Mouse (Mus musculus) megakaryocyte, embryonic 14.5 days (primary cell): ENCODE data around the gene Mrpl43.

Source experiments
- FLI1 ChIP-seq: IDR thresholded peaks from 2 replicates; pipeline ENCODE4 v1.6.1; 2012; ENCODE audit warnings: low read length, inconsistent platforms, mixed read lengths
- GATA1 ChIP-seq: IDR thresholded peaks from 3 replicates; pipeline ENCODE4 v1.6.1; 2012; ENCODE audit warnings: mixed read lengths, low read length, inconsistent platforms, borderline replicate concordance

DNA sequence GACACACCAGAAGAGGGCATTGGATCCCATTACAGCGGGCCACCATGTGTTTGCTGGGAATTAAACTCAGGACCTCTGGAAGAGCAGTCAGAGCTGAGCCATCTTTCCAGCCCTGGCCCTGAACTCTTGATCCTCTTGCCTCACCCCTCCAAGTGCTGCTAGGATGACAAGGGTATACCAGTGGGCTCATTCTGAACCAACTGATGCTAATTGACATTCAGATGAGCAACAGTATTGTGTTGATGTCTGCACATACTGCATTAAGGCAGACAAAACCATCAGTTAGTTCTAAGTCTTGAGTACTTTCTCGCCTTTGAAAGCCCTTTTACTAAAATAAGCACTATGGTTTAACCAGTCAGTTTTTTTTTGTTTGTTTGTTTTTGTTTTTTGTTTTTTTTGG lies 46.6 kb downstream of the Mrpl43 start:
- TF ChIP-seq GATA1, result no peak
- no peak for TF ChIP-seq FLI1
